Mouse (Mus musculus) spleen, adult 2 months (tissue): ENCODE measurements around the gene 1700034J05Rik.

Source experiments
- CTCF ChIP-seq: fragments of 200-500 bp; IDR thresholded peaks from 2 replicates; pipeline ENCODE4 v1.5.1; 2011; ENCODE audit warnings: mild to moderate bottlenecking, inconsistent platforms; ENCODE audit not compliant: insufficient read depth, insufficient read length, insufficient replicate concordance; ENCODE audit errors: extremely low read depth
- POLR2A ChIP-seq: fragments of 200-500 bp; IDR thresholded peaks from 2 replicates; pipeline ENCODE4 v1.6.1; 2011; ENCODE audit warnings: low read depth, low read length, inconsistent platforms

- TF ChIP-seq POLR2A: no peak
- no peak for TF ChIP-seq CTCF
These were observed 9.4 kb downstream of the 1700034J05Rik start for GRCm38 (mm10) chr6:146944830-146945229.
